16 mouse cellular contexts compared by ENCODE assay signal in the genomic region with DNA sequence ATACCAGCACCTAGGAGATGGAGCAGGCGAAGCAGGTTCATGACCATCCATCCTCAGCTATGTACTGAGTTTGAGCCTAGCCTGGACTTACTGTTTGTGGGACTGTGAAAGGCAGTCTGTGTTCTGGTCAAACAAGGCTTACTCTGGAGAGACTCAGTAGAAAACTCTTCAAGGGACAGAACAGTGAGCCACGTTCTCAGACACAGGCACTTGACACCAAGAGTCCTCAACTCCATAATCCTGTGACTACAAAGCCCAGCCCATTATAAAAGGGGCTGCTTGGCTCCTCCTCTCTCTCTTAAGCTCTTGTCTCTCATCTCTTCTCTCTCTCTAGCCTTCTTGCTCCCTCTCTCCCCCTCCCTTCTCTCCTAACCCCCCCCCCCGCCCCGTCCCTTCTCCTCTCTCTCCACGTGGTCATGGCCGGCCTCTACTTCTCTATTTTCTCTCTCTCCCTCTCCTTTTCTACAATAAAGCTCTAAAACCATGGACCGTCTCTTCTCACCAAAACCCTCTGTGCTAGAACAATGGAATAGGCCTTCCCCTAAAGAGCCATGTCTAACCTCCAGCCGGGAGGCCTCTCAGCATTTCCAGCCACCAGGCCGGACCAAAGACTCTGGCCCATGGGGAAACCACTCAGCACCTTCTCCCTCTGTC.
"Had no signal": no experiment of that assay in that cellular context is flagged by ENCODE, and none has a peak within 500 bp of the region (broad histone marks: within the 10 kb centered on the region; RNA-seq: fewer than 3 reads in every experiment).

No protein-coding gene starts in this region.

- DNase-seq: kidney, adult 18-20 months; kidney, postnatal 10 days; kidney, postnatal 4 days; left cerebral cortex, postnatal 4 days; right cerebral cortex, adult 18-20 months; right cerebral cortex, postnatal 25 days; thymus, postnatal 14 days had no signal

- H3K9ac ChIP-seq: intestine, embryonic 15.5 days; limb, embryonic 13.5 days; liver, embryonic 14.5 days; midbrain, embryonic 12.5 days; neural tube, embryonic 15.5 days had no signal

- H3K27ac ChIP-seq: intestine, embryonic 15.5 days; layer of hippocampus, adult 2 months; limb, embryonic 13.5 days; liver, embryonic 14.5 days; macrophage; midbrain, embryonic 12.5 days; neural tube, embryonic 15.5 days had no signal

- H3K4me1 ChIP-seq: intestine, embryonic 15.5 days; limb, embryonic 13.5 days; midbrain, embryonic 12.5 days; neural tube, embryonic 15.5 days had no signal

- ATAC-seq: intestine, embryonic 15.5 days had no signal

- H3K36me3 ChIP-seq: intestine, embryonic 15.5 days; limb, embryonic 13.5 days; midbrain, embryonic 12.5 days; neural tube, embryonic 15.5 days had no signal

- H3K4me3 ChIP-seq: intestine, embryonic 15.5 days; layer of hippocampus, adult 2 months; limb, embryonic 13.5 days; megakaryocyte, embryonic 14.5 days; midbrain, embryonic 12.5 days; myocyte; neural tube, embryonic 15.5 days had no signal

- H3K9me3 ChIP-seq: intestine, embryonic 15.5 days; limb, embryonic 13.5 days; midbrain, embryonic 12.5 days; neural tube, embryonic 15.5 days had no signal

- H3K27me3 ChIP-seq: intestine, embryonic 15.5 days; limb, embryonic 13.5 days; midbrain, embryonic 12.5 days; neural tube, embryonic 15.5 days had no signal

- H3K4me2 ChIP-seq: intestine, embryonic 15.5 days; limb, embryonic 13.5 days; midbrain, embryonic 12.5 days; neural tube, embryonic 15.5 days had no signal
